Mouse (Mus musculus): Measurements from ENCODE around the gene Tasp1.
A peak's percentile ranks its signal among the peaks of the same experiment; 100 is the strongest.
"Not testable (repeated sequence)": the region's sequence is repeated elsewhere in the genome, so short reads cannot be mapped to it uniquely, and the experiment has no call there.

Gene Tasp1

DNA sequence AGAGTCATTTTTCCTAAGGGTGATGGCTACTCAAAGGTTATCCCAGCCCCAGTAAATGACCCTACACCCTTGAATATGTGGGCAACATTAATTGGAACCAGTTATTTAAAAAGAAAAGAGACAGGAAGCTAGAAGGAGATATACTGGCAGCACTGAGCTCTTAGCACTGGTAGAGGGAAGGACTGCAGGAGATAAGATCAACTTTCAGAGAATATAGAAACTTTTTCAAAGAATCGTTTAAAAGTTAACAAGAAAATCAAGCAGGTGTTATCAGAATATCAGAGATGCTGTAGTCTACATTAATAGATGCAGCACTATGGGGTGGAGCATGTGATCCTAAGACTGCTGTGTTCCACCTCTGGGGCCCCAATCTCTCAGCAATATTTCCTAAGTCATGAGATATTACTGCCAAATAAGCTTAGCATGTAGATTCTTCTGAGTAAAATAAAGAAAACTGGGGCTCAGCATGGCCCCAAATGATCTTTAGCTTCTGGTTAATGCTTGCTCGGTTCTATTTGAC lies 14.9 kb downstream of the Tasp1 start:
- no peak for DNase-seq

DNA sequence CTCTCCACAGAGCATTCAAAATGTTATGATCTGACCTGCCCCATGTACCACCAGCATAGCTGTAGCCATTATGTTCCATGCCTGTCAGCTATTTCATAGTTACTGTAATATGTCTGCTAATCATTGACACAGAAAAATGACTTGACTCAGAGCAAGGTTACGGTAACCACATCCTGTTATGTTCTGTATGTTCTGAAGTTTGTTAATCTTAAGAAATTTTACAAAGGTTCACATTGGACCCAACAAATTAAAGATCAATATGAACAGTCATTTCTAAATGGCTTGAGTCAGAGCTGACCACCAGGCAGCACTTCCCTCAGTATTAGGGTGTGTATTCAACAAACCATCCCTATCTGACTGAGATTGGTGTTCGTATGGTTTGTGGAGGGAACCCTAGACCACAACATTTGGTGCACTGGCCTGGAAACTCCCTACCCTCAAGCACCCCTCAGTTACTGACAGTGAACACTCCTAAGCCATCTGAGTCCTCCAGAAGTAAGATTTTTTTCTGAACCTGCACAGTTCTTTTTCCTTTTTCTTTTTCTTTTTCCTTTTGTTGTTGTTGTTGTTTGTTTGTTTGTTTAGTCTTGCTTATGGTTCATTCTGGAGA lies 24.0 kb downstream of the Tasp1 start:
- peak in 1 of 2 experiments; percentile 30 for DNase-seq

GRCm38 (mm10) chr2:140042081-140042480 lies 24.5 kb downstream of the Tasp1 start:
- peak; percentile 31 to 55 for DNase-seq

DNA sequence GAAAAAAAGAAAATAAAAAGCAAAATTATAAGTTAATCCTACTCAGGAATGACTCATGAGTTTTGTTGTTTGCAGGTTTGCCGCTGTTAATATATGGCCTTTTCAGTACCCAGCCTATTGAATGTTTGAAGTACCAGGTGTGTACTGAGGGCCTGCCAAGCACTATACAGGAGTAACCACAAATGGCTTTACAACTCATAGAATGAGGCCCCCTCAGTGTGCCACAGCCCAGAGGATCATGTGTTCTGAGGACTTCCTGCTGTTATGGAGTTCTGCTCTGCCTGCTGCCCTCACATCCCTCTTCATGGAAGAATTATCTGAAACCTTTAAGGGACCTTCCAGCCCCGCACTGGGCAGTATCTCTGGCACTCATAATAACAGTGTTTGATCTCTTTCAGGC lies 29.1 kb downstream of the Tasp1 start:
- peak; percentile 19 to 51 for DNase-seq

GRCm38 (mm10) chr2:140036854-140037253 lies 29.8 kb downstream of the Tasp1 start:
- DNase-seq: no peak

DNA sequence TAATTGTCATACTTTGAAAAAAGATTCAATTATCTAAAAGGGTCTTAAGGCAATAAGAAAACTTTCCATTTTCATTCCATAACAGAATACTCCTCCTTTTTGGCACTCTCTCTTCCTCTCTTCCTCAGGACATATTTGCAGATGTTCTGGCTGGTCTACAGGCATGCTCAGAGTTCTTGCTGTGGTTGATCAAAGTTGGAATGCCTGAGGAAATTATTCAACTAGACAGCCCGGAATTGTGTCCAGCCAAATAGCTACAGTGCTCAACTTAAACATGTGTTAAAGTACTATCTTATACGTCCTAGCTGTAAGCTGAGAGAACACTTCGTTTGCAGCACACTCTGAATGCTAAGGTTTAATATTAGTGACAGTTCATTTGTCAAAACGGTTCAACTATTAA lies 41.7 kb downstream of the Tasp1 start:
- no peak for DNase-seq

DNA sequence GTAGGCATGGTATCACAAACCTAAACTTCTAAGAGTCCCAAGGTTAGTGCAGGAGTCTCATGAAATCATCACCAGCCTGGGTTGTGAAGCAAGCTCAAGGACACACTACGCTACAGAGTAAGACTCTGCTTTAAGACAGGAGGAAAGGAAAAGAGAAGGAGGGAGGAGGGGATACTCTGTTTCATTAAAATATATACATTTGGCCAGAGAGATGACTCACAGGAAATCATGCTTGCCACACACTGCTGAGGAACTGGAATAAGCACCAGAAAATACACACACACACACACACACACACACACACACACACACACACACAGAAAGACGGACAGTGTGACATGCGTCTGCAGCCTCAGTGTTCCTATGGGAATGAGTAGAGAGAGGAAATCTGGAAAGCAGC lies 59.2 kb downstream of the Tasp1 start:
- DNase-seq: no peak

DNA sequence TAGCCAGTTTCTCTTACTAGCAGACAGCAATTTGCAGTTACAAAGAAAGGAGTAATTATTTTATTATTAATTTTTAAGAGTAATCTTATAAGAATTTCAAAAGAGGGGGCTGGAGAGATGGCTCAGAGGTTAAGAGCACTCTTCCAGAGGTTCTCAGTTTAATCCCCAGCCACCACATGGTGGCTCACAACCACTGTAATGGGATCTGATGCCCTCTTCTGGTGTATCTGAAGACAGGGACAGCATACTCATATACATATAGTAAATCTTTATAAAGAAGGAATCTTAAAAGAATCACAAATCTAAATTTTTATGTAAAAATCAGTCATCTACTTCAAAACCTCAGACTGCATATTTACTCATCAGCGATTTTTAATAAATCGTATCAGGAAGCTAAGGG lies 68.4 kb downstream of the Tasp1 start:
- DNase-seq: no peak

- DNase-seq: not testable (repeated sequence)
Measured at GRCm38 (mm10) chr2:139989907-139990306, 76.7 kb downstream of the Tasp1 start.

DNA sequence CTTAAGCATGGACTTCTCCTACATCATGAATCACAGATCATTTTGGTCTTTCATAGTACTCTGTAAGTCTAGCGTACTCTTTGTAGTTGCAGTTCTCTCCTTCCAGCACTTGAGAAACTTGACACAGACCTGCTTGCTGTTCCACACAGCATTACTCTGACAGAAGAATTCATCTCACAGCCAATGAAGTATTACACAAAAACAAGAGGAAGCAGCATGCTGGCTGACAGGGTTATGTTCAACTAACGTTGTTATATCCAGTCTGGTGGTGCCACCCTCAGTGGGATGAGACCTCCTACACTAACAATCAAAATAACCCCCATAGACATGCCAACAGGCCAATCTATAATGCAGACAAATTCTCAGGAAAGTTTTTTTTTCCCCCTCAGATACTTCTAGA lies 99.2 kb downstream of the Tasp1 start:
- no peak for DNase-seq

DNA sequence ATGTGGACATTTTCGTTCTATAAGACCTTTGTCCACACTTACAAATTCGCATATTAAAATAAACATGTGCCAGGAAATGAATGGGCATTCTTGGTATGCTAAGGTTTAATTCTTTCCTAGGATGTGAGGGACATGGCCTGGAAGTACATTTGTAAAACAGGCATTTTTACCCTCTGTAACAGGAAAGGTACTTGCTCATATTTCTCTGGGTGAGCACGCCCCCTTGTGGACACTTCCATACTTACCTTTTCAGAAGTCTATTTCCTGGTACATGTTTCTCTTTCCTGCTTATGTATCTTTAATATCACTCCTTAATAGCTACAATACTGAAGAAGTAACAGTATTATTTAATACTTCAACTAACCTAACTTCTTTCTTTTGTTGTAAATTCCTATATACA lies 100.3 kb downstream of the Tasp1 start:
- peak; percentile 7 to 24 for DNase-seq

- DNase-seq: no peak
Measured at GRCm38 (mm10) chr2:139948843-139949242, 117.8 kb downstream of the Tasp1 start.

GRCm38 (mm10) chr2:139937581-139937980 lies 129.0 kb downstream of the Tasp1 start:
- peak in 1 of 2 experiments; percentile 38 for DNase-seq

DNA sequence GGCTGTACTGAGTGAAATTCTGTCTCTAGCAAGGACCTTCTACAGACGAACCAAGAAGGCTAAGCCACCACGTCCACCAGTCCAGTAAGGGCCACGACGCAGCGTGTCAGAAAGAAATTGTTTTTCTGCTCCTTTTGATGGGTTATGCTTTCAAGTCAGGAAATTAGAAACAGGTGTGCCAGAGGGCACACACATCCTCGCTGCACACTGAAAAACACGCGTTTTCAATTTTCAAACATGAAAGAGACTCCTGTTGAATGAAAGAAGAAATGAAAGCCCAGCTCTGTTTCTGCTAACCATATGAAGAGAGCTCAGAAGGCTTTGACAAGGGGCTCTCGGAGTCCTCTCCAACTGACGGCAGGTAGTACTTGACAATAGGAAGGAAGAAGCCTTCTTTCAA lies 132.0 kb downstream of the Tasp1 start:
- DNase-seq: peak in 1 of 2 experiments; percentile 58

GRCm38 (mm10) chr2:139934033-139934572 lies 132.5 kb downstream of the Tasp1 start:
- no peak for DNase-seq

- DNase-seq: no peak
Measured at GRCm38 (mm10) chr2:139932211-139932610, 134.4 kb downstream of the Tasp1 start.

DNA sequence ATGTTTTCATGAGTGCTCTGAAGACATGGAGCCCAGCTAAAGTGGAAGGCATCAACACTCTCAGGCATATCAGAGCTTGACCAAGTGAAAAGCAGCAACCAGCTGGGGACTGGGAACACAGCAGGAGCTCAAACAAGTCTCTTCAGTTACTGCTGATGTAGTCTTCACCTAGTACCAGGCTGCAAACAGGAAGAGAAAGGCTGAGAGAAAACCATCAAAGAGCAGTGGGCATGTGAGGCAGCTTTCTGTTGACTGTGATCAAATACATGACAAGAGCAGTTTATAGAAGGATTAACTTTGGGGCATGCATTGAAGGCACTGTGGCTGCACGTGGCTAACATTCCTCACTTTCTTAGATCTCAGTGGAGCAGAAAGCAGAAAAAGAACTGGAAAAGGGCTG lies 141.7 kb downstream of the Tasp1 start:
- peak in 1 of 2 experiments; percentile 63 for DNase-seq

DNA sequence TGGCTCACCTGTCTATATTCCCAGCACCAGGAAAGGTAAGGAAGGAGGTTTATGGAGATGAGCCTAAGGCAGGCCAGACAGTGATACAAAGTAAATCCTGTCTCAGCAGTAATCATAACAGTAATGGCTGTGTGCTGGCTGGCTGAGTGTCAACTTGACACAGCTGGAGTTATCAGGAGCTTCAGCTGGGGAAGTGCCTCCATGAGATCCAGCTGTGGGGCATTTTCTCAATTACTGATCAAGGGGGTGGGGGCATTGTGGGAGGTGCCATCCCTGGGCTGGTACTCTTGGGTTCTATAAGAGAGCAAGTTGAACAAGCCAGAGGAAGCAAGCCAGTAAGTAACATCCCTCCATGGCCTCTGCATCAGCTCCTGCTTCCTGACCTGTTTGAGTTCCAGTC lies 145.2 kb downstream of the Tasp1 start:
- not testable (repeated sequence) for DNase-seq

GRCm38 (mm10) chr2:139919757-139920156 lies 146.8 kb downstream of the Tasp1 start:
- DNase-seq: no peak

DNA sequence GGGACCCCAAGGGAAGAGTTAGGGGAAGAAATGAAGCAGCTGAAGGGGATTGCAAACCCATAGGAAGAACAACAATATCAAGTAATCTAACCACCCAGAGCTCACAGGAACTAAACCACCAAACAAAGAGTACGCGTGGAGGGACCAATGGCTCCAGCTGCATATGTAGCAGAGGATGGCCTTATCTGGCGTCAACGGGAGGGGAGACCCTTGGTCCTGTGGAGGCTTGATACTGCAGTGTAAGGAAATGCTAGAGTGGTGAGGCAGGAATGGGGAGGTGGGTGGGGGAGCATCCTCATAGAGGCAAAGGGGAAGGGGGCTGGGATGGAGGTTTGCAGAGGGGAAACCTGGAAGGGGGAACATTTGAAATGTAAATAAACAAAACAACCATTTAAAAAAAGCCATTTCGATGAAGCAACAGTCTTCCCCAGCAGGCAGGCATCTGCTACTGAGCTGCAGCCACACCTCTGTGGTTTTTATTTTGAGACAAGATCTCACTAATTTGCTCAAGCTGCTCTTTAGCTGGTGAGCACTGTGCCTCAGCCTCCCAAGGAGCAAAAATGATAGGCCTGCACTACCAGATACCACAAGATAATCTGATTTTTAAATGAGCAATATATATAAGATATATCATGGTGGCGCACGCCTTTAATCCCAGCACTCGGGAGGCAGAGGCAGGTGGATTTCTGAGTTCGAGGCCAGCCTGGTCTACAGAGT lies 160.0 kb downstream of the Tasp1 start:
- no peak for DNase-seq

DNA sequence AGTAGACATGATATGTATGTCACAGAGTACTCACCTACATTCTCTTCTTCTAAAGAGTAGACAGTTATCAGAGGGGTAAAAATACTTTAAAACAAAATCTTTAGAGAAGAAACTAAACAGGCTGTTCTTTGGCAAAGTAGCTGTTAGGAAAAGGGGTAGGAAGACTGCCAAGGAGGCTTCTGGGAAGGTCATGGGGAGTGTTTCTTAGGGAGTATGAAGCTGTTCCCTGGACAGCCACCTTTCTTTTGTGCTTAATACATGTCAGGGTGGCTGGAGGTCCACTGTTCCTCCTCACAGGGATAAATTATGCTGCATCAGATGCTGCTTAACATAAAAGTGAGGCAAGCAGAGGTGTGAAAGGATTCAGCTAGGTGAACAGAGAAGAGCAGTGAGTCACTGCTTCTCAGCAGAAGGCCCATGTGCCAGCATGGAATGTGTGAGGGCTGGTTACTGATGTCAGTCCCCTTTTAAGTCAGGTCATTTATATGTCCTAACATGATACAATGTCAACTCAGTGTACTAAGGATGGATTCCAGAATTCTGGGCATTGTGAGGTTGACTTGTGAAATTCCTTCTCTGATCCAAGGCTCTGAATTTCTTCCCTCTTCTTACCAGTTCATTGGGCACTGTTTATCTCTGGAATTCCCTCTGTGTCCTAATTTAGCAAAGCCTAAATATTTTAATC lies 175.1 kb downstream of the Tasp1 start:
- no peak for DNase-seq

- no peak for DNase-seq
Measured at GRCm38 (mm10) chr2:139884264-139884637, 182.4 kb downstream of the Tasp1 start.

DNA sequence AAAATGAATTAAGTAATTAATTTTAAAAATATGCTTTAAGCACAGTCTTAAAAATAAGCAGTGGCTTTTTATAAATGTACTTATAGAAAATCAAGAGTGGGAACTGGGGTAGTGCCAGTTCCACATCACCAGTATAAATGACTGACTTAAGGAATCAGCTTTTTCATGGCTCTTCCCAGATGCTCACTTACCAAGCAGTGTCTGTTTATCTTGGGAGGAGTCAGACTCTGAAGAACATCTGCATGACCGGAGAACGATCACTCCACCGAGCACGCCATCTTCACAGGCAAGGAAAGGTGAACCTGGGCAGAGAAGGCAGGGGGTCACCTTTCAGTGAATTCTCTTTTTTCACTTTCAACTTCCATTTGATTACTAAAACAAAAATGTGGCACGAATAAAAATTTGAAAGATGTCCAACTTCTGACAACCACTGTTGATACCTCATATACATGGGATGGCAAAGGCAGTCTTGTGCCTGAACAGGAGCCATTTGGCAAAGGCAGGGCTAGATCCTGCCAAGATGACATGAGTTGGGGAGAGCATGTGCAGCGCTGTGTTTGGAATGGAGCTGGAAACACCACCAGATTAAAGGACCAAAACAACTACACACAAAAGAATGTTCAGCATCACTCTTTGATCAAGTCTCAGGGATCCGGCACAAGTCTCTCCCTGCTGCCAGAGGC lies 182.9 kb downstream of the Tasp1 start:
- DNase-seq: no peak
